In the genomic region with DNA sequence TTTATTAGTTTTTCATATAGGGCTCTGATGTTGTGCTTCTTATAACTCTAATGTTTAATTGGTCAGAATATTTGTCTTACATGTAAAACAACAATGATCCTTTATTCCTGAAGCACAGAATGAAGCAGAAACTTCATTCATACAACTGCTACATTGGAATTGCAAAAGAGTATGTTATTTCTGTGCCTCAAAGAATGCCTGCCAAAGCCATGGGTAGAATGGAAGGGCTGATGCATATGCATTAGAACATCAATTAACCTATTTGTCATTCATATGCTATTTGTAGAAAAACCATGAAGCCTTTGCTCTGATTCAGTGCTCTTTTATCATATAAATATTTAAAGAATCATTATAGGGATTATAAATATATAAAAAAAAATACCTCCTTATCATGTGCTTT, we compare ENCODE assay signal across 27 mouse cellular contexts.
DNase-seq lines count a peak whose midpoint lies in the region; ATAC-seq and TF ChIP-seq lines count a peak whose summit lies in the region.
"Had no signal": no experiment of that assay in that cellular context is flagged by ENCODE, and none has a peak within 500 bp of the region (broad histone marks: within the 10 kb centered on the region; RNA-seq: fewer than 3 reads in every experiment).

No protein-coding gene starts in this region.

- no peaks in the 10 kb centered on the region for H3K27me3 ChIP-seq in forebrain, embryonic 15.5 days
- H3K27me3 ChIP-seq in forebrain, embryonic 11.5 days (ENCODE audit: control insufficient read depth, insufficient read depth, low read length), result no peaks in the 10 kb centered on the region
- no peaks in the 10 kb centered on the region for H3K27me3 ChIP-seq in forebrain, embryonic 16.5 days (replicated peaks; ENCODE audit: control insufficient read depth, insufficient read depth, low read length)
- H3K27me3 ChIP-seq in embryonic facial prominence, embryonic 10.5 days (replicated peaks; ENCODE audit: low read depth, poor library complexity, severe bottlenecking), result no peaks in the 10 kb centered on the region
- H3K27me3 ChIP-seq: heart, embryonic 12.5 days; heart, embryonic 15.5 days; hindbrain, embryonic 13.5 days; intestine, embryonic 15.5 days had no signal

- H3K27ac ChIP-seq in forebrain, embryonic 15.5 days (replicated peaks), result no peak overlapping the region
- no peak overlapping the region for H3K27ac ChIP-seq in forebrain, embryonic 11.5 days (ENCODE audit: low read depth, low read length)
- no peak overlapping the region for H3K27ac ChIP-seq in forebrain, embryonic 16.5 days (ENCODE audit: low read length)
- no peak overlapping the region for H3K27ac ChIP-seq in embryonic facial prominence, embryonic 10.5 days (replicated peaks)
- H3K27ac ChIP-seq: gastrocnemius, adult 2 months; heart, embryonic 15.5 days; hindbrain, embryonic 10.5 days; hindbrain, embryonic 13.5 days; intestine, embryonic 15.5 days had no signal

- H3K9me3 ChIP-seq in forebrain, embryonic 15.5 days, result no peaks in the 10 kb centered on the region
- H3K9me3 ChIP-seq in forebrain, embryonic 11.5 days (ENCODE audit: control insufficient read depth, low read length), result no peaks in the 10 kb centered on the region
- H3K9me3 ChIP-seq in forebrain, embryonic 16.5 days (ENCODE audit: control insufficient read depth, low read length), result no peaks in the 10 kb centered on the region
- no peaks in the 10 kb centered on the region for H3K9me3 ChIP-seq in embryonic facial prominence, embryonic 10.5 days
- H3K9me3 ChIP-seq: heart, embryonic 12.5 days; heart, embryonic 15.5 days; hindbrain, embryonic 10.5 days; hindbrain, embryonic 13.5 days; intestine, embryonic 15.5 days had no signal

- H3K4me2 ChIP-seq in forebrain, embryonic 15.5 days (replicated peaks), result no peak overlapping the region
- no peak overlapping the region for H3K4me2 ChIP-seq in forebrain, embryonic 11.5 days (ENCODE audit: low read depth, low read length, severe bottlenecking)
- no peak overlapping the region for H3K4me2 ChIP-seq in forebrain, embryonic 16.5 days (ENCODE audit: low read length)
- H3K4me2 ChIP-seq: heart, embryonic 12.5 days; heart, embryonic 15.5 days; hindbrain, embryonic 13.5 days; intestine, embryonic 15.5 days had no signal

- no peak overlapping the region for H3K4me3 ChIP-seq in forebrain, embryonic 15.5 days
- no peak overlapping the region for H3K4me3 ChIP-seq in forebrain, embryonic 11.5 days (ENCODE audit: low read depth, low read length)
- no peak overlapping the region for H3K4me3 ChIP-seq in forebrain, embryonic 16.5 days (replicated peaks; ENCODE audit: low read length)
- H3K4me3 ChIP-seq in embryonic facial prominence, embryonic 10.5 days, result no peak overlapping the region
- H3K4me3 ChIP-seq: gastrocnemius, adult 2 months; heart, embryonic 12.5 days; heart, embryonic 15.5 days; hindbrain, embryonic 10.5 days; hindbrain, embryonic 13.5 days; intestine, embryonic 15.5 days had no signal

- peaks cover 24% of the 10 kb centered on the region for H3K4me1 ChIP-seq in forebrain, embryonic 15.5 days
- H3K4me1 ChIP-seq in forebrain, embryonic 11.5 days (replicated peaks; ENCODE audit: control insufficient read depth, insufficient read depth, low read length), result no peaks in the 10 kb centered on the region
- H3K4me1 ChIP-seq in forebrain, embryonic 16.5 days (replicated peaks; ENCODE audit: control insufficient read depth, insufficient read depth, low read length), result peaks cover 10% of the 10 kb centered on the region
- H3K4me1 ChIP-seq in embryonic facial prominence, embryonic 10.5 days, result no peaks in the 10 kb centered on the region
- H3K4me1 ChIP-seq: heart, embryonic 12.5 days; heart, embryonic 15.5 days; hindbrain, embryonic 10.5 days; hindbrain, embryonic 13.5 days; intestine, embryonic 15.5 days had no signal

- no peak for TF ChIP-seq CTCF in brain, embryonic 14.5 days (IDR thresholded peaks at IDR 0.05; ENCODE audit: borderline replicate concordance, extremely low read depth, insufficient read depth, insufficient read length)

- H3K36me3 ChIP-seq in forebrain, embryonic 15.5 days, result no peaks in the 10 kb centered on the region
- no peaks in the 10 kb centered on the region for H3K36me3 ChIP-seq in forebrain, embryonic 11.5 days (ENCODE audit: control insufficient read depth, insufficient read depth, low read length)
- H3K36me3 ChIP-seq in forebrain, embryonic 16.5 days (ENCODE audit: control insufficient read depth, insufficient read depth), result no peaks in the 10 kb centered on the region
- no peaks in the 10 kb centered on the region for H3K36me3 ChIP-seq in embryonic facial prominence, embryonic 10.5 days (replicated peaks)
- H3K36me3 ChIP-seq: heart, embryonic 12.5 days; heart, embryonic 15.5 days; hindbrain, embryonic 10.5 days; hindbrain, embryonic 13.5 days; intestine, embryonic 15.5 days had no signal

- no peak for TF ChIP-seq POLR2A in brain, embryonic 14.5 days (IDR thresholded peaks at IDR 0.05; ENCODE audit: borderline replicate concordance, extremely low read depth, insufficient read depth, insufficient read length, poor library complexity, severe bottlenecking)

- peak; percentile 73 for ATAC-seq in forebrain, embryonic 15.5 days (replicated peaks)
- ATAC-seq in forebrain, embryonic 11.5 days (replicated peaks; ENCODE audit: low FRiP score), result no peak
- ATAC-seq in forebrain, embryonic 16.5 days, result peak; percentile 75
- ATAC-seq: CD4-positive, CD25-positive, alpha-beta regulatory T cell, adult 4 months; hindbrain, embryonic 16.5 days; intestine, embryonic 15.5 days had no signal

- no peak for DNase-seq in forebrain, embryonic 11.5 days (ENCODE audit: low spot score)
- peak; percentile 77 for DNase-seq in brain, embryonic 14.5 days (ENCODE audit: low read depth)
- no peak for DNase-seq in cerebellum, adult 9-10 months
- DNase-seq in embryonic facial prominence, embryonic 10.5 days (ENCODE audit: low spot score), result no peak
- DNase-seq: adrenal gland, adult 2 months; adrenal gland, postnatal 14 days; cerebellum, adult 11 months; cerebellum, adult 2 months; cerebellum, postnatal 10 days; cerebellum, postnatal 36 days; embryo, embryonic 11 days; gastrocnemius, adult 2 months; gastrocnemius, postnatal 14 days; heart, adult 18-20 months; heart, postnatal 10 days; heart, postnatal 36 days; kidney, adult 11 months; kidney, adult 8-10 months had no signal

- no peak overlapping the region for H3K9ac ChIP-seq in forebrain, embryonic 15.5 days (replicated peaks)
- H3K9ac ChIP-seq in forebrain, embryonic 11.5 days (ENCODE audit: low read length), result no peak overlapping the region
- no peak overlapping the region for H3K9ac ChIP-seq in forebrain, embryonic 16.5 days (replicated peaks; ENCODE audit: low read depth, low read length)
- H3K9ac ChIP-seq: heart, embryonic 12.5 days; heart, embryonic 15.5 days; hindbrain, embryonic 13.5 days; intestine, embryonic 15.5 days had no signal
